Mouse (Mus musculus): ENCODE data around the gene Tspan18. TPM values are rescaled to one million over a fixed set of nuclear protein-coding genes. Genes with fewer than 3 reads are reported as not detected.

Gene Tspan18
- total RNA-seq, 2 experiments from 2014 or later = 53.3 to 55.7 TPM

DNA sequence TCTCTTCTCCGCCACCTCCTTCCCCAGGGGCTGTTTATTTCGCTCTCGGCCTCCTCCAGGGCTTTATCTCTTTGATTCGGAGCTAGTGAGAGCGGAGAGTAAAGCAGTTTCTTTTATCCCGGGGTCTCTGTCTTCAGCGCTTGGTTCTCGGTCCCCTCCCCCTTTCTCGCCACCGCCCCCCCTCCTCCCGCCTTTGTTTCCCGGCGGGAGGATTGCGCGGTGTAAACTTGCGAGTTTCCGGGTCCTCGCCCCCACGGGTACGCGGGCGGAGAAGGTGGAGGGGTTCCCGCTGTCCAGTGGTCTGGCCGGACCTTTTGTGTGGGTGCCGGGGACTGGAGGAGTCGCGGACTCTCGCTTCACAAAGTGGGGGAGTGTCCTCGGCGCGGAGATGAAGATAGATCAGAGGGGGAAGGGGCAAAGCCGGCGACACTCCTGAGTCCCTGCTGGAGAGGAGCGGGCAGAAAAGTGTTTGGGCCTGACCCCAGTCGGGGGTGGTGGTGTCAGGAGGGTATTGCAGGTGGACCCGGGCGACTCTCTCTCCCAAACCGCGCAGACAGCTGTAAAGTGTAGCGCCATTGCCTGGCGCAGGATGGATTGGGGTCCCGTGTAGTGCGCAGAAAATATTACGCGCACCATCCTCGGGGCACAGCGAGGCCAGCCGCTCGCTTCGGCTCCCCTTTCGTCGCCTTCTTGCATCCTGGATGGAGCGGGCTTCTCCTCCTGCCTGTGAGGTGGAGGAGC lies 146.1 kb downstream of the Tspan18 start:
- DNase-seq (ENCODE audit: low spot score in 2 of 2) = no peak

DNA sequence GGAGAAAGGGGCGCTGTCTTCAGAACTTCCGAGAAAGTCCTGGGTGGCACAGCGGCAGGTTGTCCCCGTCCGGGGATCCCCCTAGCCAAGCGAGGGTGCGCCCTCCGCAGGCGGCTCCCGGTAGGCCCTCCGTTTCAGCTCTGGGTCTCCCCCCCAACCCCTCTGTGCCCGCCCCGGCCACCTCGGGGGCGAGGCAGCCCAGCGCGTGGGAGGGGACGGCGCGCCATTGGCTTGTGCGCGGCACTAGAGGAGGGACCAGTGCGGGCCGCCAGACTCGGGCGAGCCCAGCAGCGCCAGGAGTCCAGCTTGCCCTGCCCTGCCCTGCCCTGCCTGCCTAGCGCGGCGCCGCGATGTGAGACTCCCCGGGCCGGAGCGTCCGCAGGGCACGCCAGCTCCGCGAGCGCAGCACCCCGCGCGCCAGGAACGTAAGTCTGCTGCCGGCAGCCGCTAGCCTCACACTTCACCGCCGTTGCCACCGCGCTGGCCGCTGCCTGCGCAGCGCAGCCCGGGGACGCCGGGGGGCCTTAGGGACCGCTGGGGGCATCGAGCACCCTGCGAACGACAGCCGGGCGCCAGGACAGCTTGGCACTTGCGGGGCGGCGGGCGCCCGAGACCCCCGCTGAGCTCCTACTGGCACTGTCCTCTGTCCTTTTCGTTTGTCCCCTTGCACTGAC lies 146.8 kb downstream of the Tspan18 start, which contains the start of gene Trp53i11:
Gene Trp53i11, plus strand, starts transcription at position 226 of the 674 bp plus-strand sequence.
- peak; percentile 85 to 88 for DNase-seq (ENCODE audit: low spot score in 2 of 2)

DNA sequence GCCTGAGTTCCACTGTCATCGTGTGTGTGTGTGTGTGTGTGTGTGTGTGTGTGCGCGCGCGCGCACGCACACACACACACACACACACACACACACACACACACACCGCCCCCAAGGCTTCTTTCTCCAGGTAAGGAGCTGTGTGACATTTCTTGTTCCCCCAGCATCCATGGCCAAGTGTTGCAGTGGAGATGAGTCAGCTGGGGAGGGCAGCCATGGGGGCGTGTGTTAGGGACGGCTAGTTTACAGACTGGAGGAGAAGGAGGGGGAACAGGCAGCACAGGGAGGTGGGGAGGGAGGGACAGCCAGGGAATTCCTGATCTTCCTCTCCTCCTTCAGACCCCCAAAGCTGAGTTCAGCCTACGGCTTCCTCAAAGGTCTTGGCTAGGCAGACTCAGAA lies 151.4 kb downstream of the Tspan18 start:
- no peak for DNase-seq (ENCODE audit: low spot score in 2 of 2)

GRCm38 (mm10) chr2:93180077-93180844 lies 154.0 kb downstream of the Tspan18 start:
- peak in 1 of 2 experiments; percentile 52 for DNase-seq (ENCODE audit: low spot score in 2 of 2)

DNA sequence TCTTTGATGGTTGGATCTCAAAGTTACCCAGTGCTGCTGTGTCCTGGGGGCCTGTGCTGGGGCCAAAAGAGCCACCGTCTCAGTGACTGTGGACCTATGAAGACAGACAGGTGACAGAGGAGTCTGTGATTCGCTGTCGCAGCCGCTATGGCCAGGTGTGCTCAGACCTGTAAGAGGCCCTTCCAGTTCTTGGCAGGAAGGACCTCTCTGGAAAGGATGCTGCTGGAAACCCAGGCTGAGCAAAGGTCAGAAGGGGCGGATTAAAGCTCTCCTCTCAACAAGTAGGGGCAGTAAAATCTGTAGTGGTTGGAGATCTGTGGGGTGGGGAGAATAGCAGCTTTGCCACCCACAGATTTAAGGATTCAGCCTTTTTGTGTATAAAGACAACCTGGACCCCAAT lies 154.7 kb downstream of the Tspan18 start:
- no peak for DNase-seq (ENCODE audit: low spot score in 2 of 2)

GRCm38 (mm10) chr2:93178313-93178677 lies 156.0 kb downstream of the Tspan18 start:
- no peak for DNase-seq (ENCODE audit: low spot score in 2 of 2)

GRCm38 (mm10) chr2:93177668-93178312 lies 156.5 kb downstream of the Tspan18 start:
- no peak for DNase-seq (ENCODE audit: low spot score in 2 of 2)

- DNase-seq (ENCODE audit: low spot score in 2 of 2) = no peak
These were observed 157.2 kb downstream of the Tspan18 start for GRCm38 (mm10) chr2:93176871-93177667.

DNA sequence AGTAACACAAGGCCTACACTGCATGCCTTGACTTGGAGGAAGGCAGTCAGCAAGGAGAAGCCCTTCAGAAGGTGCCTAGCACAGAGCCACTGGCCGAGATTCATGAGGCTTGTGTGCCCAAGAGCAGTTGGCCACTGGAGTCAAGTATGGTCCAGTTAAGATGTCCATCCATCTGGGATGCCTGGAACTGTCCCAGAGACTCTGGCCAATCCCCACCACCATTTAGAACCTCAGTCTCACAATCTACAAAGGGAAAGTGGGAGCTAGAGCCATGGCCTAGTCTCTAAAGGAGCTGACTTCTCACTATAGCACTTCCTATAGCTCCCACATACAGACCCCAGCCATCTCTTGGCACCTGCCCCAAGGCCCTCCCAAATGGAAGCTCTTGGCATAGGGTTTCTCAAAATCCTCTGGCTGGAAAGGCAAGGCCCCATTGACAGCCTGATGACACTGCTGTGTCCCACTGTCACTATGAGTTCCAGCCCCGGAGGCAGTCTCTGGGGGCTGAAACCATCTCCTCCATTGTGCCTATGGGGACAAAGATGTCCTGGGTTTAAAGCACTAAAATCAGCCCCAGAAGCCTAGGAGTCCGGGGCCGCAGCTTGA lies 158.0 kb downstream of the Tspan18 start:
- no peak for DNase-seq (ENCODE audit: low spot score in 2 of 2)

DNA sequence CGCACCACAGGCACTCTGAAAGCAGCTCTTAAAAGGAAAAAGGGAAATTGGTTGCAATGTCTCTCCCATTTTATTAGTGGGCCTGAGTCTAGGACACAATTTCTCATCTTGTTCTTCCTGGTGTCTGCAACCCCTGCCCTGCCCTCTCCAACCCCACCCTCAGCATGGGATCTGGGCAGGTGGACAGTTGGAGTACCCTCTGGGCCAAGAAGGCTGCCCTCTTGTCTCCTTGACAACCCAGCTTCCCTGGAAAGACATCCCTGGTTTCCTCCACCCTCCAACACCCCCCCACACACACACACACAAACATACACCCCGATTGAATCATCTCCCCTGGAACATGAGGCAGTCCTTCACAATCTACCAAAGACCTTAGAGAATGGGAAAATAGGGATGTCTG lies 158.6 kb downstream of the Tspan18 start:
- no peak for DNase-seq (ENCODE audit: low spot score in 2 of 2)

DNA sequence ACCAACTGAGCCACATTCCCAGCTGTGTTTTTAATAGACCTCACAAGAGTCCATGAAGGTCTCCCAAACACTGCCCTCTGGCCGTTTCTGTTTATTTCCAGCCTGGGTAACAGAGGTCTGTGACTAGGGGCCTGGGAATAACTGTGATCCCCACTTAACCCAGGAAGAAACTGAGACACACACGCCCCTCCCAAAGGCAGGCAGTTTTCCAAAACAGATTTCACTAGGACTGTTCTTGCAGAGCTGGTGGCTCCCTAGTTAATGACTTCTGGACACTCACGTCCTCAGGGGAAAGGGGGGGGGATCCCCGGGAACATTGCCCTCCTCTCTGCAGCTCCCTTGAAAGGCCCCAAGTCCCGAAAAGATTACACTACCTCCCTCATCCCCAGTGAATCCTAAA lies 159.0 kb downstream of the Tspan18 start:
- DNase-seq (ENCODE audit: low spot score in 2 of 2) = no peak

DNA sequence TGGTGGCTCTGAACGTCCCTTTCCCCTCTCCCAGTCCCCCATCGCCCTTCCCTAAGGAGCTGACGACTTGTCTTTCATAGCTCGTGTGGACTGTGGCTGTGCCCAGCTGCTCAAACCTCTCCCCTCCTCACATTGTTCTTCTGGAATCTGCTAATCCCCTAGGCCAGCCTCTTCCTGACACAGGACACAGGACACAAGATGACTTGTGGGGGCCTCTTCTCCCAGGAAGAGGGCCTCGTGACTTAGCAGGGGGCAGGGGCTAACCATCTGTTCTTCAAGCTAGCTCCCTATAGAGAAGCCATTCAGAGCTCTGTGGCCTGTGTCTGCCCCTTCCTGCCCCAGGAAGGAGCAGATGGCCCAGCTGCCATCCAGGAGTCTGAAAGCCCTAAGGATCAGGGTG lies 160.1 kb downstream of the Tspan18 start:
- no peak for DNase-seq (ENCODE audit: low spot score in 2 of 2)

DNA sequence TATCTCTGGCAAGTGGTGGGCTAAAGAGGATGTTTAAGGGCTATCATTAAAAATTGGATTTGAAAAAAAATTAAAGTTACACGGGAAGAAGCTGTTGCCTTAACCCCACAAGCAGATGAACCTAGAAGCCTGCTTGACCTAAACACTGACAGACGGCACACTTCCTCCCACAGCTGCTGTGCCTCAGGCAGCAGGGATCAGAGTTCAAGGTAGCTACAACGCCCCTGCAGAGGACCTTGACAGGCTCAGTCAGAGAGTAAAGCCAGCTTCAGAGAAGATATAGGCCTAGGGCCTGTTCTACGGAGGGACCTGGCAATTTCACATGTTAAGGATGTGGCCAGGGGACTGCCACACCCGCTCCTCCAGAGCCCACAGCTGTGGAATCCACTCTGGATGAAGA lies 161.8 kb downstream of the Tspan18 start:
- no peak for DNase-seq (ENCODE audit: low spot score in 2 of 2)

GRCm38 (mm10) chr2:93171929-93172328 lies 162.4 kb downstream of the Tspan18 start:
- DNase-seq (ENCODE audit: low spot score in 2 of 2) = no peak

DNA sequence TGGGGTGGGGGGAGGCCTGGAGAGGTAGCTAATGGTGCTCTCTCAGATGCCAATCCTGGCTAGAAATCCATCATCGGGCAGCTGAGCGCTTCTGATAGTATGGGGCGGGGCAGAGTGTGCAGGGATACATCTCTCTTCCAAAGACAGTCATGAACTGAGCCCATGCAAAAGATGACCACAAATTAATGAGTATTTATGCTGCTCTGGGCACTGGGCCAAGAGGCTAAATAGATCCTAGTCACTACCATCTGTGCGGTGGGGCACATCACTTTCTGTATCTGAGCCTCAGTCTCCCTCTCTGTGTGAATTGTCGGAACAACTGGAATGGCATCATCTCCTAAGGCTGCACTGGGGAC lies 163.5 kb downstream of the Tspan18 start:
- DNase-seq (ENCODE audit: low spot score in 2 of 2) = peak in 1 of 2 experiments; percentile 22

DNA sequence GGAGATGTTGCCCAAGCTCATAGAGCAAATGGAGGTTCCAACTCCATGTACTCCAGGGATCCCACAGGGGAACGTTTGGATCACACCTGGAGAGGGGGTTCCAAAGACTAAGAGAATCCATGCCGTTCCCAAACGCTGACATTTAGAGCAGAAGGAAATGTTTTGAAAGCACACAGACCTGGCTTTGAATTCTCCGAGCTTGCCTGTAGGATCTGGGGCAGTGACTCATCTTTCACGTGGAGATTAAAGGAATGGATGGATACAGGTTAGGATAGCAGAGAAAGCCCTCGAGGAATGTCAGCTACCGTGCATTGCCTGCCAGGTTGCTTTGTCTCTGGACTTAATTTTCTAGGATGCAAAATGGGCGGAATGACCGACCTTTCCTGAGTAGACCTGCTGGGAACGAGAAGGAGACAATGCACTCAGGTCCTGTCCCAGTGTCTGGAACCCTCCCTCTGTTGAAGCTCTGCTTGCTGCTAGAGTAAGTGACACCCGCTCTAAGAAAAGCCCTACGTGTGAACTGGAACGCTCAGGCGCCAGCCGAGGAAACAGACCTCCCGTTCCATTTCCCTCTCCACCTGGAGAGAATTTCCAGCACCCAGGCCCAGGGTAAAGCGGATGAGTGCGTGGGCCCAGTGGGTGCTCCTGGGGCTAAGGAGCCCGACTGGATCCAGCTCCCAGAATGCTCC lies 164.0 kb downstream of the Tspan18 start:
- DNase-seq (ENCODE audit: low spot score in 2 of 2) = peak in 1 of 2 experiments; percentile 21

DNA sequence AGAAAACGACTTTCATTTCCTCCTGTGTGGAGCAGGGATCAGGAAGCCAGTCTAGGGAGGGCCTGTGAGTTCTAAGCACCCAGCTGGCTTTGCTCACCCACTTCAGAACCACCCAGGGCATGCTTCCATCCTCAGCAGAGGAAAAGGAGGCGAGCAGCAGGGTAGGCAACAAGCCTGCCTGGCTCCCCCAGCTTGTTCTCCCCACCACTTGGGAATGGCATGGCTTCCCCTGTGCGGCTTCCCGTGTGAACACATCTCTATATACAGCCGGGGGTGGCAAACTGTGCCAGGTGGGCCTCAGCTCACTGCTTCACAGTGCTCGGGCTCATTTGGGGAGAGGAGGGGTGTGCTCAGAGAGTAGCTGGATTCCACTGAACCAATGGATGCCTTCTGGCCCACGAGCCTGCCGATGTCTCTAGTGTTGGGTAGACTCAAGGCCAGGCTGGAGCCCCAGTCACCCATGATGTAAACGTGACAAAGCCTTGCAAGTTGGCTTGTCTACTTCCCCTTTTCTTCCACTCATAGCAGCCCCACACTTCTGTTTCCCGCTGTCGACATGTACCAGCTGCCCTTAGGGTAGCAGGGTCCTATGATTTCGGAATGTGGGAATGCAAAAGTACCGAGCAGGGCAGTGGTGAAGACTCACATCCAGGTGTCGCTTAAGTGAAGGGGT lies 167.4 kb downstream of the Tspan18 start:
- DNase-seq (ENCODE audit: low spot score in 2 of 2) = no peak

GRCm38 (mm10) chr2:93166295-93166694 lies 168.0 kb downstream of the Tspan18 start:
- DNase-seq (ENCODE audit: low spot score in 2 of 2) = no peak

DNA sequence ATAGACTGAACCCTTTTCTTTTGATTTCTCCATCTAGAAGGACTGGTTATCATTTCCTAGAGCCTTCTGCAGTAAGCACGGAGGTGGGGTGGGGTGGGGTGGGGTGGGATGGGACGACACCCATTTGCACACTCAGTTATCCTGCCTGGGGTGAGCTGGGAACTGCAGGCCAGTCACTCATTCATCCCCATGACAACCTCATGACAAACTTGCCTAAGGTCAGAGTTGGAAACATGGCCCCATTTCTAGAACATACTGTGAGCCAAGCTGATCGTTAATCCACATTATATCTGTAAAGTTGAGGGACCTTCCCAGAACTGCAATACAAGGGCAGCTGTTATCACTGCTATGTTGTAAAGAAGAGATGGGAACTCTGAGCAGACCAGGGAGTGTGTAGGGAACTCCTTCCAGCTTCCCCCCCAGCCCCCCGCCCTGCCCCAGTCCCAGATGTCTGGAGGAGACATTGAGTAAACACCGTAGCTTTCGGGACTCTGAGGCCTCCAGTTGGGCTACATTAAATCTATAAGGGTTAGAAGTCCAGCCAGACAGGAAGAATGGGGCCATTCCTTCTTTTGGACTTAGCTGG lies 170.5 kb downstream of the Tspan18 start:
- no peak for DNase-seq (ENCODE audit: low spot score in 2 of 2)

Data from layer of hippocampus, postnatal 10 days (tissue).